15 mouse cellular contexts compared by ENCODE assay signal in genomic region chr10:61447581-61448353, GRCm38 (mm10). TPM values are rescaled to one million over a fixed set of nuclear protein-coding genes. Genes with fewer than 3 reads are reported as not detected.
DNase-seq lines count a peak whose midpoint lies in the region; ATAC-seq and TF ChIP-seq lines count a peak whose summit lies in the region.
"Had no signal": no experiment of that assay in that cellular context is flagged by ENCODE, and none has a peak within 500 bp of the region (broad histone marks: within the 10 kb centered on the region; RNA-seq: fewer than 3 reads in every experiment).

No protein-coding gene starts in this region.

- no peaks in the 10 kb centered on the region for H3K36me3 ChIP-seq in heart, embryonic 11.5 days (ENCODE audit: control insufficient read depth, insufficient read depth, low read length)
- no peaks in the 10 kb centered on the region for H3K36me3 ChIP-seq in kidney, postnatal 0 days (ENCODE audit: insufficient read depth, low read length)
- peaks cover 78% of the 10 kb centered on the region for H3K36me3 ChIP-seq in E14TG2a.4 (ENCODE audit: insufficient read depth, low read length)
- H3K36me3 ChIP-seq in liver, embryonic 13.5 days, result peaks cover 56% of the 10 kb centered on the region
- H3K36me3 ChIP-seq: embryonic facial prominence, embryonic 12.5 days had no signal

- DNase-seq in heart, adult 11 months, result peak; percentile 94
- no peak for DNase-seq in kidney, postnatal 0 days (ENCODE audit: low spot score)
- DNase-seq in kidney, adult 9 months, result no peak
- no peak for DNase-seq in liver, embryonic 13.5 days
- no peak for DNase-seq in lung, adult 2 months
- DNase-seq: cerebellum, postnatal 25 days; kidney, postnatal 36 days; lung, postnatal 36 days; thymus, postnatal 14 days had no signal

- ATAC-seq in heart, embryonic 11.5 days (replicated peaks; ENCODE audit: insufficient number of reproducible peaks, low FRiP score, low TSS enrichment), result no peak
- ATAC-seq in kidney, postnatal 0 days (replicated peaks; ENCODE audit: low FRiP score, low read depth), result no peak
- ATAC-seq in liver, embryonic 13.5 days (ENCODE audit: low read depth), result no peak

- no peak overlapping the region for H3K4me2 ChIP-seq in heart, embryonic 11.5 days
- peak overlapping the region; percentile 18 for H3K4me2 ChIP-seq in kidney, postnatal 0 days (ENCODE audit: low read length)
- peak overlapping the region; percentile 6; the same call in 1 of the 2 replicates for H3K4me2 ChIP-seq in liver, embryonic 13.5 days
- H3K4me2 ChIP-seq: embryonic facial prominence, embryonic 12.5 days; limb, embryonic 15.5 days had no signal

- no peak for TF ChIP-seq POLR2A in lung, adult 2 months (IDR thresholded peaks at IDR 0.05; ENCODE audit: borderline replicate concordance, extremely low read depth, low read depth, low read length)

- no peak overlapping the region for H3K9ac ChIP-seq in heart, embryonic 11.5 days (ENCODE audit: low read depth, low read length)
- no peak overlapping the region for H3K9ac ChIP-seq in kidney, postnatal 0 days (ENCODE audit: low read depth, low read length)
- H3K9ac ChIP-seq in liver, embryonic 13.5 days, result peak overlapping the region; percentile 19; the same call in 1 of the 2 replicates
- H3K9ac ChIP-seq: embryonic facial prominence, embryonic 12.5 days; limb, embryonic 15.5 days had no signal

- no peak overlapping the region for H3K4me3 ChIP-seq in heart, embryonic 11.5 days (ENCODE audit: low read depth, low read length)
- H3K4me3 ChIP-seq in kidney, postnatal 0 days (replicated peaks; ENCODE audit: low read depth, low read length), result no peak overlapping the region
- peak overlapping the region; percentile 17 for H3K4me3 ChIP-seq in E14TG2a.4 (replicated peaks; ENCODE audit: low read length)
- no peak overlapping the region for H3K4me3 ChIP-seq in liver, embryonic 13.5 days (replicated peaks)
- no peak overlapping the region for H3K4me3 ChIP-seq in lung, adult 2 months (replicated peaks; ENCODE audit: extremely low read depth, low read depth, low read length)
- H3K4me3 ChIP-seq: embryonic facial prominence, embryonic 12.5 days; left cerebral cortex, adult 2 months; limb, embryonic 15.5 days had no signal

- peaks cover 54% of the 10 kb centered on the region for H3K4me1 ChIP-seq in heart, embryonic 11.5 days (ENCODE audit: control insufficient read depth, insufficient read depth, low read length)
- H3K4me1 ChIP-seq in kidney, postnatal 0 days (replicated peaks; ENCODE audit: insufficient read depth, low read length), result peaks cover 37% of the 10 kb centered on the region
- H3K4me1 ChIP-seq in E14TG2a.4 (replicated peaks; ENCODE audit: low read depth, low read length), result peaks cover 89% of the 10 kb centered on the region
- peaks cover 85% of the 10 kb centered on the region for H3K4me1 ChIP-seq in liver, embryonic 13.5 days (replicated peaks)
- peaks cover 44% of the 10 kb centered on the region for H3K4me1 ChIP-seq in lung, adult 2 months (ENCODE audit: control insufficient read depth, insufficient read depth, low read length)

- H3K27ac ChIP-seq in heart, embryonic 11.5 days (ENCODE audit: low read depth, low read length), result no peak overlapping the region
- H3K27ac ChIP-seq in kidney, postnatal 0 days, result peak overlapping the region; percentile 6; the same call in 1 of the 2 replicates
- H3K27ac ChIP-seq in liver, embryonic 13.5 days, result peak overlapping the region; percentile 48; the same call in 1 of the 2 replicates
- H3K27ac ChIP-seq: embryonic facial prominence, embryonic 12.5 days; left cerebral cortex, adult 2 months; limb, embryonic 15.5 days had no signal

- TF ChIP-seq CTCF in kidney, postnatal 0 days (IDR thresholded peaks at IDR 0.05; ENCODE audit: low read depth), result no peak
- no peak for TF ChIP-seq CTCF in E14TG2a.4 (conservative IDR thresholded peaks at IDR 0.05; ENCODE audit: low read length)
- no peak for TF ChIP-seq CTCF in lung, adult 2 months (IDR thresholded peaks at IDR 0.05; ENCODE audit: insufficient read depth, low read length)

- no peaks in the 10 kb centered on the region for H3K27me3 ChIP-seq in heart, embryonic 11.5 days (ENCODE audit: control insufficient read depth, insufficient read depth, low read length)
- no peaks in the 10 kb centered on the region for H3K27me3 ChIP-seq in kidney, postnatal 0 days (ENCODE audit: insufficient read depth, low read length)
- no peaks in the 10 kb centered on the region for H3K27me3 ChIP-seq in E14TG2a.4 (ENCODE audit: insufficient read depth, low read length)
- H3K27me3 ChIP-seq in liver, embryonic 13.5 days, result no peaks in the 10 kb centered on the region
- H3K27me3 ChIP-seq: embryonic facial prominence, embryonic 12.5 days; limb, embryonic 15.5 days had no signal

- H3K9me3 ChIP-seq in heart, embryonic 11.5 days (replicated peaks; ENCODE audit: control insufficient read depth, low read length), result no peaks in the 10 kb centered on the region
- H3K9me3 ChIP-seq in kidney, postnatal 0 days (replicated peaks; ENCODE audit: low read length), result no peaks in the 10 kb centered on the region
- H3K9me3 ChIP-seq in E14TG2a.4 (ENCODE audit: low read length), result no peaks in the 10 kb centered on the region
- no peaks in the 10 kb centered on the region for H3K9me3 ChIP-seq in liver, embryonic 13.5 days (replicated peaks)
- H3K9me3 ChIP-seq: embryonic facial prominence, embryonic 12.5 days; limb, embryonic 15.5 days had no signal

- WGBS in heart, embryonic 11.5 days (ENCODE audit: insufficient replicate concordance), result 84% methylated on average over 10 of the region's 10 CpGs
- WGBS in kidney, postnatal 0 days, result 74% methylated on average over 10 of the region's 10 CpGs
- WGBS in liver, embryonic 13.5 days (ENCODE audit: insufficient replicate concordance), result 77% methylated on average over 10 of the region's 10 CpGs
- 66% methylated on average over 10 of the region's 10 CpGs for WGBS in lung, adult 2 months

RNA-seq across cellular contexts. Expression of gene Eif4ebp2, which starts 4.7 kb away (rescaled TPM):
- 21.2 and 28.6 TPM in 2 replicates for polyA plus RNA-seq in heart, embryonic 11.5 days (2014; fragmentation: Nextera tagmentation; extraction: Ambion mirVana)
- polyA plus RNA-seq in kidney, postnatal 0 days (2015; fragmentation: Nextera tagmentation; extraction: Ambion mirVana), result 72.2 and 75.0 TPM in 2 replicates
- 47.4 and 50.8 TPM in 2 replicates for polyA plus RNA-seq in liver, embryonic 13.5 days (2015; fragmentation: Nextera tagmentation; extraction: Ambion mirVana)
- 101 and 132 TPM in 2 replicates for polyA plus RNA-seq in lung, adult 2 months (2012; rRNA removed)

RNA-seq across cellular contexts. Expression of gene Lrrc20, which starts 27.8 kb away (rescaled TPM):
- polyA plus RNA-seq in heart, embryonic 11.5 days (2014; fragmentation: Nextera tagmentation; extraction: Ambion mirVana), result 12.1 and 14.8 TPM in 2 replicates
- polyA plus RNA-seq in kidney, postnatal 0 days (2015; fragmentation: Nextera tagmentation; extraction: Ambion mirVana), result 5.7 and 6.4 TPM in 2 replicates
- polyA plus RNA-seq in liver, embryonic 13.5 days (2015; fragmentation: Nextera tagmentation; extraction: Ambion mirVana), result 7.8 and 8.1 TPM in 2 replicates
- 11.3 and 21.1 TPM in 2 replicates for polyA plus RNA-seq in lung, adult 2 months (2012; rRNA removed)

RNA-seq across cellular contexts. Expression of gene Nodal, which starts 30.0 kb away (rescaled TPM):
- not detected in 2 replicates for polyA plus RNA-seq in heart, embryonic 11.5 days (2014; fragmentation: Nextera tagmentation; extraction: Ambion mirVana)
- 0.36 and 0.45 TPM in 2 replicates for polyA plus RNA-seq in kidney, postnatal 0 days (2015; fragmentation: Nextera tagmentation; extraction: Ambion mirVana)
- 0.46 and 0.50 TPM in 2 replicates for polyA plus RNA-seq in liver, embryonic 13.5 days (2015; fragmentation: Nextera tagmentation; extraction: Ambion mirVana)
- 0.15 and 0.24 TPM in 2 replicates for polyA plus RNA-seq in lung, adult 2 months (2012; rRNA removed)
- polyA plus RNA-seq: forebrain, embryonic 11.5 days had no signal
